Mouse (Mus musculus) skeletal muscle tissue, adult 2 months (tissue): ENCODE results near the gene Efcab10.

ENCODE experiments used
- DNase-seq: peaks from one replicate; pipeline ENCODE4 v3.0.0-alpha.2; 2012; ENCODE audit warnings: low read depth, low spot score

Gene Efcab10

DNA sequence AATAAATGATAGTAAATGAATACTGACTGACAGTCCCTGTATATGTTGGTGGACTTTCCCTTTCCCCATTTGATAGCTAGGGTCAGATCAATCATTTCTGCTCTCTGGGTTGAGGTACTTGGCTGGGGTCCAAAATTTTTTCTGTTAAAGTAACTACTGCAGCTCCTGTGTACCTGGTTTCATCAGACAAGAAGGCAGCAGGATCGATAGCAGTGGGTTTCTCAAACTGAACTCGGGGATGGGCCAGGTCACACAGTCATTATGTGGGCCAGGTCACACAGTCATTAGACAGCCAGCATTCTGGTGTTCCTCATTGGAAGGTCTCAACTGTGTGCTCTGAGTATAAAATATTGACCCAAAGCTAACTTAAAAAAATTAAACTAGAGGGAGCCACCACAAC is 33.1 kb downstream of the Efcab10 start:
- no peak for DNase-seq

DNA sequence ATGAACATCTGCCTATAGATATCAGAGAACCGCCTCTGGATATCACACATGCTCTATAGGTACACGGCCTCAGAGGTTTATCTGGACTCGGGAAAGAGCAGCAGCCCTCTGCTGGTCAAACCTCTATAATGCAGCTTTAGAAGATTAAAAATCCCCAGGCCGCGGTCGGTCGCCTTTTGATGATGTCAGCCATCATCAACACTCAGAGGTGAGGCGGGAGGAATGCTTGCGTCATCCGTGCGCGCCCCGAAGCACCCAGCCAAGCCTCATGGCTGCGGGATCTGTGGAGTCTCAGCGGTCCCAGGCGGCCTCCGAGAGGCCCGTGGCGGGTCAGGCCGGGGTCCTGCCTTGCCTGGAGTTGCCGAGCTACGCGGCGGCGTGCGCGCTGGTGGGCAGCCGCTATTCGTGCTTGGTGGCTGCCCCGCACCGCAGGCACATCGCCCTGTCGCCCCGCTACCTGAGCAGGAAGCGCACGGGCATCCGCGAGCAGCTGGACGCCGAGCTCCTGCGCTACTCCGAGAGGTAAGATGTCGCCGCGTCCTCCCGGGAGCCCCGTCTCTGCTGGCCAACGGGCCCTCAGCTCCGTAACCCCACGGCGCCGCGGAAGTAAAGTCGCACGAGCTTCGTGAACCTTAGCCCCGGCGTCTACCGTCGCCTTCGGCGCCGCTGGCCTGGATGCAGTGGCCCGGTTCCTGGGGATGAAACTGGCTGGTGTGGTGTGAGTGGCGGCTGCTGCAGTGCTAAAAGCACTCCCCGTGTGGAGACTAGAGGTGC is 34.9 kb downstream of the Efcab10 start, which contains the start of gene Twistnb:
Gene Twistnb, plus strand, starts transcription at position 249 of the 774 bp plus-strand sequence.
- peak; percentile 95 for DNase-seq

GRCm38 (mm10) chr12:33433812-33434211 is 39.2 kb downstream of the Efcab10 start:
- DNase-seq = no peak

GRCm38 (mm10) chr12:33434758-33435157 is 40.1 kb downstream of the Efcab10 start:
- no peak for DNase-seq
